Mouse (Mus musculus) CH12.LX (cell line): ENCODE data around the gene Stam. TPM values are rescaled to one million over a fixed set of nuclear protein-coding genes. Genes with fewer than 3 reads are reported as not detected.
A peak's percentile ranks its signal among the peaks of the same experiment; 100 is the strongest.

ENCODE experiments used
- DNase-seq: peaks from one replicate; pipeline ENCODE4 v3.0.0-alpha.2; 2013; ENCODE audit errors: extremely low read depth
- H3K27ac ChIP-seq: 2 replicates; pipeline ENCODE4 v1.5.1; 2012; ENCODE audit warnings: low read depth, mild to moderate bottlenecking, control low read depth, moderate library complexity; ENCODE audit not compliant: insufficient read depth
- H3K27me3 ChIP-seq: replicated peaks from 2 replicates; pipeline ENCODE3; 2012; ENCODE audit warnings: inconsistent platforms
- H3K36me3 ChIP-seq, 2 experiments: replicated peaks in 1 of 2; 2 replicates each; pipeline versions ENCODE3 to v1.6.1; 2012; ENCODE audit warnings: inconsistent platforms in 1 of 2, low read length in 1 of 2, mild to moderate bottlenecking in 1 of 2, mixed read lengths in 1 of 2, moderate library complexity in 1 of 2; ENCODE audit not compliant: control insufficient read depth in 1 of 2, insufficient read depth in 1 of 2
- H3K4me1 ChIP-seq, 2 experiments: 2 replicates each; pipeline ENCODE4 v1.6.1; 2012; ENCODE audit warnings: inconsistent platforms in 1 of 2, moderate library complexity in 1 of 2; ENCODE audit not compliant: insufficient read depth in 2 of 2, control insufficient read depth in 1 of 2
- H3K4me2 ChIP-seq: 2 replicates; pipeline ENCODE4 v1.6.1; 2012; ENCODE audit warnings: low read depth, mild to moderate bottlenecking, control low read depth; ENCODE audit not compliant: poor library complexity, insufficient read depth, severe bottlenecking
- H3K4me3 ChIP-seq, 3 experiments: fragments of 150-350 bp in 1 of 3; sonication (generic) in 1 of 3; replicated peaks in 1 of 3; 2 replicates each; pipeline versions ENCODE3 to v1.5.1; 2011 to 2012; ENCODE audit warnings: low read depth in 2 of 3, low read length in 2 of 3, mild to moderate bottlenecking in 2 of 3, moderate library complexity in 2 of 3, control low read depth in 1 of 3, improper control_type of control experiment in 1 of 3, inconsistent platforms in 1 of 3, mixed read lengths in 1 of 3; ENCODE audit not compliant: poor library complexity in 1 of 3
- H3K79me2 ChIP-seq: replicated peaks from 2 replicates; pipeline ENCODE4 v1.6.1; 2012; ENCODE audit warnings: mild to moderate bottlenecking, moderate library complexity; ENCODE audit not compliant: control insufficient read depth, poor library complexity, insufficient read depth, severe bottlenecking; ENCODE audit errors: extremely low read depth
- H3K9ac ChIP-seq: 2 replicates; pipeline ENCODE4 v1.6.1; 2012; ENCODE audit warnings: low read depth, mild to moderate bottlenecking, control low read depth, moderate library complexity; ENCODE audit not compliant: insufficient read depth
- H3K9me3 ChIP-seq: replicated peaks from 2 replicates; pipeline ENCODE3; 2012; ENCODE audit warnings: low read length, inconsistent platforms, mixed read lengths
- BHLHE40 ChIP-seq: IDR thresholded peaks from 2 replicates; pipeline ENCODE4 v1.6.1; 2011; ENCODE audit warnings: mild to moderate bottlenecking, low read depth, low read length, improper control_type of control experiment
- E2F4 ChIP-seq: IDR thresholded peaks from 2 replicates; pipeline ENCODE4 v1.6.1; 2011; ENCODE audit warnings: low read depth, low read length, improper control_type of control experiment; ENCODE audit not compliant: insufficient replicate concordance
- ELF1 ChIP-seq: IDR thresholded peaks from 2 replicates; pipeline ENCODE4 v1.6.1; 2014; ENCODE audit warnings: low read depth, mild to moderate bottlenecking, inconsistent platforms, low read length, improper control_type of control experiment
- HCFC1 ChIP-seq: IDR thresholded peaks from 2 replicates; pipeline ENCODE4 v1.6.1; 2012; ENCODE audit warnings: low read depth, mild to moderate bottlenecking, inconsistent platforms, low read length, improper control_type of control experiment
- IRF4 ChIP-seq: IDR thresholded peaks from 2 replicates; pipeline ENCODE4 v1.6.1; 2014; ENCODE audit warnings: low read depth, mild to moderate bottlenecking, inconsistent platforms, low read length, improper control_type of control experiment
- JUN ChIP-seq: IDR thresholded peaks from 2 replicates; pipeline ENCODE4 v1.6.1; 2011; ENCODE audit warnings: low read depth, mild to moderate bottlenecking, low read length, improper control_type of control experiment, moderate library complexity; ENCODE audit not compliant: insufficient read depth
- MAFK ChIP-seq: IDR thresholded peaks from 2 replicates; pipeline ENCODE4 v1.6.1; 2011; ENCODE audit warnings: low read length, improper control_type of control experiment; ENCODE audit not compliant: insufficient replicate concordance
- MEF2A ChIP-seq: IDR thresholded peaks from 2 replicates; pipeline ENCODE4 v1.6.1; 2014; ENCODE audit warnings: low read depth, mild to moderate bottlenecking, inconsistent platforms, low read length, improper control_type of control experiment, borderline replicate concordance
- MXI1 ChIP-seq: IDR thresholded peaks from 2 replicates; pipeline ENCODE4 v1.6.1; 2011; ENCODE audit warnings: mild to moderate bottlenecking, low read depth, low read length, improper control_type of control experiment
- RAD21 ChIP-seq: IDR thresholded peaks from 2 replicates; pipeline ENCODE4 v1.6.1; 2011; ENCODE audit warnings: low read depth, mild to moderate bottlenecking, low read length, improper control_type of control experiment, moderate library complexity
- UBTF ChIP-seq: IDR thresholded peaks from 2 replicates; pipeline ENCODE4 v1.6.1; 2012; ENCODE audit warnings: low read depth, mild to moderate bottlenecking, inconsistent platforms, low read length, improper control_type of control experiment, moderate library complexity
- ZMIZ1 ChIP-seq: IDR thresholded peaks from 2 replicates; pipeline ENCODE4 v1.6.1; 2012; ENCODE audit warnings: low read depth, mild to moderate bottlenecking, inconsistent platforms, low read length, improper control_type of control experiment
- dilution Hi-C: fragments of 300-500 bp; cut with MboI; formaldehyde crosslinking; loops from 2 replicates; pipeline ENCODE4 v1.14.3; 2020; ENCODE audit warnings: low sequenced_read_pairs; ENCODE audit not compliant: extremely low pct_unique_long_range_greater_than_20kb, extremely low pct_ligation_motif_present
- in situ Hi-C: fragments of 300-500 bp; cut with MboI; formaldehyde crosslinking; loops from 3 replicates; pipeline ENCODE4 v1.14.3; 2019; ENCODE audit warnings: low sequenced_read_pairs, low pct_ligation_motif_present, low pct_unique_long_range_greater_than_20kb, mixed read lengths
- polyA plus RNA-seq: library from polyadenylated mRNA; unstranded; fragments of >175 nt; gene quantifications from 2 replicates; pipeline ENCODE4 v1.2.1, GENCODE M21; 2012; ENCODE audit warnings: low read depth; ENCODE audit not compliant: insufficient read length
- total RNA-seq, 2 experiments: library from RNA; depleted of rRNA; stranded (reverse); fragments of 300-350 nt in 1 of 2; fragments of >200 nt in 1 of 2; gene quantifications; 2 replicates each; pipeline ENCODE4 v1.2.3; 2012 to 2014

Gene Stam
- total and polyA plus RNA-seq, 3 experiments: 13.5 to 21.4 (median 15.1) TPM

- peak overlapping the region; percentile 24; the same call in 1 of the 2 replicates for H3K9ac ChIP-seq
- peaks cover 0 to 4% of the 10 kb centered on the region in 2 experiments; a peak in 2 of 4 replicates for H3K4me1 ChIP-seq
- in situ Hi-C loops: loop anchor here (10.0 kb wide), 1 partner anchor 80 kb away; no protein-coding TSS in a partner anchor
- H3K4me3 ChIP-seq: peak overlapping the region; percentile 54 to 89 (median 85)
- TF ChIP-seq HCFC1 (no peak), MEF2A (no peak), ELF1 (no peak), MAFK (no peak), UBTF (no peak), RAD21 (no peak), BHLHE40 (no peak), JUN (no peak), E2F4 (no peak), IRF4 (no peak)
- TF ChIP-seq, all 38 proteins: peak for 0
- dilution Hi-C loops: no loop called here
- peak; percentile 9 for DNase-seq
- peaks cover 6% of the 10 kb centered on the region for H3K27me3 ChIP-seq
- no peaks in the 10 kb centered on the region; the same call in 1 of the 2 replicates for H3K79me2 ChIP-seq
- H3K4me2 ChIP-seq: peak overlapping the region; percentile 76; the same call in 1 of the 2 replicates
- H3K27ac ChIP-seq: no peak overlapping the region
- no peaks in the 10 kb centered on the region for H3K9me3 ChIP-seq
- H3K36me3 ChIP-seq: no peaks in the 10 kb centered on the region
Measured at GRCm38 (mm10) chr2:14054716-14055115, 19.2 kb upstream of the Stam start.

GRCm38 (mm10) chr2:14055168-14055565 lies 18.7 kb upstream of the Stam start:
- Histone ChIP-seq H3K4me3 (peak overlapping the region; percentile 56 to 89 (median 85)), H3K36me3 (no peaks in the 10 kb centered on the region), H3K27me3 (peaks cover 6% of the 10 kb centered on the region), H3K4me2 (peak overlapping the region; percentile 76; the same call in 1 of the 2 replicates), H3K79me2 (no peaks in the 10 kb centered on the region; the same call in 1 of the 2 replicates), H3K27ac (no peak overlapping the region), H3K9ac (peak overlapping the region; percentile 24; the same call in 1 of the 2 replicates), H3K9me3 (no peaks in the 10 kb centered on the region), H3K4me1 (peaks cover 0 to 4% of the 10 kb centered on the region in 2 experiments; a peak in 2 of 4 replicates)
- dilution Hi-C loops: no loop called here
- peak; percentile 1; the same call in 1 of the 2 replicates for TF ChIP-seq MXI1
- no peak for TF ChIP-seq ZMIZ1
- DNase-seq: peak; percentile 30
- in situ Hi-C loops: loop anchor here (10.0 kb wide), 1 partner anchor 80 kb away; no protein-coding TSS in a partner anchor
